In the genomic region with DNA sequence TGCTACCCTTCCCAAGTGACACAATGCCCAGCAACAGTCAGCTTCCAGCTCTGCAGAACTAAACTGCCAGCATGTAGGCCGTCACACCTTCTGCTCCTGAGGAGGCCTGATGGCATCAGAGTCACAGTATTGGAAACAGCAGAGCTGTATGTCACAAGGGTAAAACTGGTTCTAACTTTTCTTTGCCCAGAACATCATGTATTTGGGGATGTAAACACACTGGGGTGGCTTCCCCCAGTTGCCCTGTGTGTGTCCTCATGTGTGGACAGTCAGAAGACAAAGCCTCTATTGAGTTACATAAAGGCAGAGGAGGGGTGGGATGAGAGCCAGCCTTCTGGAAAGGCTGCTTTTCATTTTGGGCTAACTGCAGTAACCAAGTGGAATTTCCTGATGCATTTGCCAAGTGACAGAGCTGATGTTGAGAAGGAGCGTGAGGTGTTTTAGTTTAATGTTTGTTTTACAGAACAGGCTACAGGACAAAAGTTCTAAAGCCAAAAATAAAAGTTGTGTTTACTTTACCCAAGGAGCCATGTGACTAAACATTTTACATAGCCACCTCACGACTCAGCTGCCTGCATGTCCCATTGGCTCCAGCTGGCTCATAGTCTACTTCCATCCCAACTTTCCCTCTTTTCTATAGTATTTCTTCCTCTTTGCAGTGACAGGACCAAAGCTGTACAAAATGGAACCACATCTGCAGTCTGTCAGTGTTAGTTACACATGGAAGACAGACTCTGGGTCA, we compare ENCODE assay signal across 8 mouse cellular contexts.
DNase-seq lines count a peak whose midpoint lies in the region; ATAC-seq and TF ChIP-seq lines count a peak whose summit lies in the region.

No protein-coding gene starts in this region.

- no peaks in the 10 kb centered on the region for H3K36me3 ChIP-seq in midbrain, postnatal 0 days (ENCODE audit: insufficient read depth, low read length)
- no peaks in the 10 kb centered on the region; the same call in 1 of the 2 replicates for H3K36me3 ChIP-seq in midbrain, embryonic 11.5 days (ENCODE audit: control insufficient read depth, insufficient read depth, low read length)

- H3K9me3 ChIP-seq in midbrain, postnatal 0 days (ENCODE audit: low read length), result no peaks in the 10 kb centered on the region
- H3K9me3 ChIP-seq in midbrain, embryonic 11.5 days (ENCODE audit: control insufficient read depth, low read length), result no peaks in the 10 kb centered on the region

- H3K9ac ChIP-seq in midbrain, postnatal 0 days (replicated peaks; ENCODE audit: low read length, poor library complexity, severe bottlenecking), result no peak overlapping the region
- no peak overlapping the region for H3K9ac ChIP-seq in midbrain, embryonic 11.5 days (ENCODE audit: low read length)

- H3K4me3 ChIP-seq in midbrain, postnatal 0 days (ENCODE audit: low read depth, low read length), result no peak overlapping the region
- no peak overlapping the region for H3K4me3 ChIP-seq in midbrain, embryonic 11.5 days (ENCODE audit: low read depth, low read length)

- no peak overlapping the region for H3K27ac ChIP-seq in midbrain, postnatal 0 days (ENCODE audit: low read depth, low read length)
- H3K27ac ChIP-seq in midbrain, embryonic 11.5 days (ENCODE audit: low read depth, low read length), result no peak overlapping the region

- H3K27me3 ChIP-seq in midbrain, postnatal 0 days (ENCODE audit: insufficient read depth, low read length), result no peaks in the 10 kb centered on the region
- H3K27me3 ChIP-seq in midbrain, embryonic 11.5 days (ENCODE audit: control insufficient read depth, insufficient read depth, low read length), result no peaks in the 10 kb centered on the region

- H3K4me2 ChIP-seq in midbrain, postnatal 0 days (ENCODE audit: low read depth, low read length, poor library complexity, severe bottlenecking), result no peak overlapping the region
- no peak overlapping the region for H3K4me2 ChIP-seq in midbrain, embryonic 11.5 days

- H3K4me1 ChIP-seq in midbrain, postnatal 0 days (ENCODE audit: insufficient read depth, low read length), result no peaks in the 10 kb centered on the region
- no peaks in the 10 kb centered on the region for H3K4me1 ChIP-seq in midbrain, embryonic 11.5 days (ENCODE audit: control insufficient read depth, insufficient read depth, low read length)

- WGBS in midbrain, postnatal 0 days, result 53% methylated on average over 3 of the region's 3 CpGs
- WGBS in midbrain, embryonic 11.5 days, result 77% methylated on average over 3 of the region's 3 CpGs

- ATAC-seq in midbrain, postnatal 0 days (ENCODE audit: low FRiP score), result no peak
- ATAC-seq in midbrain, embryonic 11.5 days (ENCODE audit: low FRiP score), result no peak

- peak; percentile 34 to 47 for DNase-seq in cerebellum, adult 18-20 months
- no peak for DNase-seq in cerebellum, postnatal 14 days
- DNase-seq in midbrain, postnatal 0 days (ENCODE audit: low spot score), result peak; percentile 73
- no peak for DNase-seq in midbrain, embryonic 11.5 days (ENCODE audit: low spot score, missing footprints)
- peak; percentile 55 for DNase-seq in heart, postnatal 4 days
- peak; percentile 60 to 79 for DNase-seq in lung, adult 18-20 months
- DNase-seq in B cell, adult 2 months, result no peak
- DNase-seq in spleen, adult 18-20 months, result no peak

- no peak for TF ChIP-seq CTCF in midbrain, postnatal 0 days (IDR thresholded peaks at IDR 0.05)

Comparison
In these comparisons a context has a peak if more than half of its experiments do, and no peak if none do; other contexts are left out.
1. DNase-seq: peak in cerebellum, adult 18-20 months (2 of 2), midbrain, postnatal 0 days (single experiment), heart, postnatal 4 days (single experiment) and lung, adult 18-20 months (2 of 2); none in cerebellum, postnatal 14 days (0 of 2), midbrain, embryonic 11.5 days (single experiment), B cell, adult 2 months (0 of 2) and spleen, adult 18-20 months (0 of 2).